Mouse (Mus musculus): ENCODE measurements at regions not wholly inside any gene's neighbourhood (a gene's known extent, or its start where the extent isn't known, plus 50 kb on each side); places are given as distances from the start of the nearest gene placed in this dataset.

GRCm38 (mm10) chr17:83930401-83930800, 82.6 kb upstream of the Haao start:
- DNase-seq (ENCODE audit: low read depth) = peak; percentile 64

GRCm38 (mm10) chr17:83927749-83928387, 80.1 kb upstream of the Haao start:
- DNase-seq (ENCODE audit: low read depth) = no peak

GRCm38 (mm10) chr17:83924259-83924922, 76.6 kb upstream of the Haao start:
- DNase-seq (ENCODE audit: low read depth) = no peak

DNA sequence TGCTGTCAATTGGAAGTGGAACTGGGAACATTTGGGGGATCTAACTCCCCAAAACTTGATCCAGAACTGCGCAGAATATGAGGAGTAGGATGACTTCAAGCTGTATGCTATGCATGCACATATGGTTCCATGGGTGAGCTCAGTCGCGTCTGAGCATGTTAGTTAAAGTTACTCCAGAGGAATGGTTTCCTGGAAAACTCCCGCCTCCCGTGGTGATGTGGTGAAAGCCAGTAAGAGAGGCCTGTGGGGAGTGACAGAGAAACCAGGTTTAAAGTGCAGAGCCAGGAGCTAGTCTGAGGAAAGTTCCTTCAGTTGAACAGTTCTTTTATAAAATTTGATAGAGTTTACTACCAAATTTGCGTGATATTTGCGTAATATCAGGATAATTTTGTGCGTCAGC, 73.1 kb upstream of the Haao start:
- no peak for DNase-seq (ENCODE audit: low read depth)

GRCm38 (mm10) chr17:83920225-83920624, 72.5 kb upstream of the Haao start:
- DNase-seq (ENCODE audit: low read depth) = no peak

- no peak for DNase-seq (ENCODE audit: low read depth)
Observed at GRCm38 (mm10) chr17:83918413-83919139, 70.8 kb upstream of the Haao start.

GRCm38 (mm10) chr17:83917781-83918180, 70.0 kb upstream of the Haao start:
- peak; percentile 39 for DNase-seq (ENCODE audit: low read depth)

GRCm38 (mm10) chr17:83916684-83917166, 69.0 kb upstream of the Haao start:
- peak; percentile 97 for DNase-seq (ENCODE audit: low read depth)

GRCm38 (mm10) chr17:83915034-83915433, 67.3 kb upstream of the Haao start:
- no peak for DNase-seq (ENCODE audit: low read depth)

GRCm38 (mm10) chr17:83914603-83915002, 66.8 kb upstream of the Haao start:
- DNase-seq (ENCODE audit: low read depth) = no peak

GRCm38 (mm10) chr17:83913711-83914415, 66.1 kb upstream of the Haao start:
- DNase-seq (ENCODE audit: low read depth) = peak; percentile 87

GRCm38 (mm10) chr17:83912421-83912820, 64.7 kb upstream of the Haao start:
- no peak for DNase-seq (ENCODE audit: low read depth)

DNA sequence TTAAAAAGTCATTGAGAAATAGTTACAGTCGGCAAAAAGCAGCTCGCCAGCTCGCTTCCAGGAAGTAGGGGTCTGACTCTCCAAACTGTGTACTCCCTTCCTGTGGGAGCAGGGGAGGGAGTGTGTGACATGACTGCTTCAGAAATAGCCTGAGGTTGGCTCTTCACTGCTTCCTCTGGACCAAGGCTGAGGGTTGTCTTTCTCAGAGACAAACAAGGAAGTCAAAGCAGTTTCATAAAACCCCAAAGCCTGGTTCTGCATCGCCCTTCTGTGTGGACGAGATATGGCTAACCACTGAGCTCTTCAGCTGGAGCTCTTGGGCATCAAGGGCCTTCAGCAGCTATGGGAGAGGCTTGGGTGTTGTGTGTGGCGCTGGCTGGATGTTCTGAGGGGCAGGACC, 61.0 kb upstream of the Haao start:
- no peak for DNase-seq (ENCODE audit: low read depth)

DNA sequence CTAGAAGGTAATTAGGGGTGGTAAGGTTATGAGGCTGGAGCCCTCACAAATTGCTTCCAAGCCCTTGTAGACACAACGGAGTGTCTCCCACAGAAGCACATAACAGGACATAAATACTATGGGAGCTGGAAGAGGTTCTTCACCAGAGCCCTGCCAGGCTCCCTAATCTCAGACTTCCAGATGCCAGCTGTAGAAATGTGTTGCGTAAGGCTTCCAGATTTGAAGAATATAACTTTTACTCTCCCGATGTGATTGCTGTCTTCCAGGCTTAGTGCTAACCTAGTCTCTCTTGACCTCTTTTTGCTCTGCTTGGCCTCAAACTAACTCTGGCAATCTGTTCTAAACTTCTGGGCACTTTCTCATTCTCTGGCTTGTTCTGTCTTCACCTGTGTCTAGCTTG, 59.8 kb upstream of the Haao start:
- DNase-seq (ENCODE audit: low read depth) = no peak

GRCm38 (mm10) chr17:83906751-83907537, 59.2 kb upstream of the Haao start:
- no peak for DNase-seq (ENCODE audit: low read depth)

DNA sequence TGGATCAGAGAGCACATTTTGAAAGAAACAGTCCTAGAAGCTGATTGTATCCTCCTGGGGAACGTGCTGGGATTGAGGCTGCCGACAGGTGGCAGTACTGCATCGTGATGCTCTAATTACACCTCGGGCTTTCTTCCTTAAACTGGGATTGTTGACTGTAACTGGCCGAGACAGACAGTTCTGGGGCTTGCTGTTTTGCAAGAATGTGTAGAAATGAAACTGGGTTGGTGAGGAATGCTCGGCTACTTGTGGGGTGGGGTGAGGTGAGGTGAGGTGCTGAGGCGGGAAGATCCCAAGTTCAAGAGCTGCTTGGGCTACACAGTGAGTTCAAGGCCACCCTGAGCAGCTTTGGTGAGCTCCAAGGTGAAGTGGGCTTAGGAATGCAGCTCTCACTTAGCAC, 55.7 kb upstream of the Haao start:
- DNase-seq (ENCODE audit: low read depth) = peak; percentile 98

DNA sequence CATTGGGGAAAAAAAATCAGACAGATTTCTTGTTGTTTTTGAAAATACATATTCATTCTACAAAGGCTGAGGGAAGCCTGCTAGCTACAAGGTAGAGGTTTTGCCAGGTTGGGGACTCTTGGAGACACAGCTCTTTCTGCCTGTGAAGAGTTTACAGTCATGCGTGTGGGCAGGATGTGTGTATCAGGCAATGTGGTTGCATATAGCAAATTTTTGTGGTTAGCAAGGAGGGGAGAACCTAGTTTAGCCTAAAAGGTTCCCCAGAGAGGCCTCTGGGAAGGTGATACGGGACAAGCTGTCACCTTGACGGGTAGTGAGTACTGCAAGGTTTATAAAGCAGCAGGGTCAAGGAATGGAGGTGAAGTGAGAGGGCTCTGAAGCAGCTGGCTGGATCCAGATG, 54.8 kb upstream of the Haao start:
- peak; percentile 38 for DNase-seq (ENCODE audit: low read depth)

GRCm38 (mm10) chr17:83902091-83902490, 54.3 kb upstream of the Haao start:
- DNase-seq (ENCODE audit: low read depth) = peak; percentile 72

DNA sequence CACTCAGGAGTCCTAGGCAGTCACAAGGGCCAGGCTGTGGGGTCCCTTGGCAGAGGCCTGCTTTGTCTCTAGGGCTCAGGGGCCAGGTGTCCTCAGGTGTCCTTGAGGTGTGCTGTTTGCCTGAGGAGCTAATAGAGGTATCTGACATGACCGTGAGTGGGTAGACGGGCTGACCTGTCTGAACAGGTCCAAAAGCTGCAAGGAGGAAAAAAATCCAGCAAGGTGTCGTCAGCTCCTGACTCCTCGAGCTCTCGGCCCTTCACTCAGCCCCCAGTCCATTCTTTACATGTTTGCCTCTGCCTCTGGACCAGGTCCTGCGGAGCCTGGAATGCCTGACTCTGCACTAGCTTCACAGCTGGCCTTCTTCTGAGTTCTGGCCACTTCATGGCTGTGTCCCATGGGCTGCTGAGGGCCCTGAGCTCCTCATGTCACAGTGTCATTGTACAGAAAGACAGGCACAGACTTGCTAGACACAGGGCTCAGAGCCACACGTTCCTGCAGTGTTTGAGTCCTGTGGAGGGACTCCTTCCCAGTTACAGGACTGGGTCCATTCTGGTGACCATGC, 51.9 kb upstream of the Haao start:
- no peak for DNase-seq (ENCODE audit: low read depth)

- DNase-seq (ENCODE audit: low read depth) = no peak
Observed at GRCm38 (mm10) chr17:83898531-83898930, 50.8 kb upstream of the Haao start.
